Comparison of ENCODE assay signal across 8 mouse cellular contexts in the genomic region with DNA sequence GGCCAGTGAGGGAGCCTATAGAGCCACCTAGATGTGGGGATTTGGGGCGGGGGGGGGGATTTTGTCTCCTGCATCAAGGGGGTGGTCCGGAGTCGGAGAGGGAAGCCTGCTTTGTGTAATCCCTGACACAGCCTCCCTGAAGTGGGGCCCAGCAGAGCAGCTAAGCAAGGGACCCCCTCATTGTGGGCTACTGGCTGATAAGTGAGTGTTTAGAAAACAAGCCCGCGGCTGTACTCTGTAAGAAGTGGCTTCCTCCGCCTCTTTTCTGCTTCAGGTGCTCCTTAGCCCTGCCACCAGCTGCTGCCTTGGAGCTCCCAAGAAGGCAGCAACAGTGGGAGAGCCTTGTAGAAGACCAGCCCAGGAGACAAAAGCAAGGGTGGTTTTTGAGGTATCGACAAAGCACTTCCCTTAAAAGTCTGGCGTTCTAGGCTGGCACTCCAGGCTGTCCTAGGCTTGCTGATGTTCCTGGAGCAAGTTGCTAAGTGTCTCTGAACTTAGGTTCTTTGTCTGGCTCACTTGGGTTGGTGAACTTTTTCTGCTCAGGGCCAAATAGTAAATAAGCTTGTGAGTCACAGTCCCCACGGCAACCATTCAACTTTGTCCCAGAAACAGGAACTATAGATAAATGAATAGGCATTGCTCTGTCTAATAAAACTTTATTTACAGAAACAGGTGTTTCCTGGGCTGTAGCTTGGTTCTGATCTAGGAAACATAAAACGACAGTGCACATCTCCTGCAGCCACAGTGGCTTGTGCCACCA.
DNase-seq lines count a peak whose midpoint lies in the region; ATAC-seq and TF ChIP-seq lines count a peak whose summit lies in the region.

No protein-coding gene starts in this region.

- no peak for TF ChIP-seq EP300 in stomach, postnatal 0 days (optimal IDR thresholded peaks at IDR 0.05)

- ATAC-seq in heart, embryonic 14.5 days (ENCODE audit: insufficient number of reproducible peaks, insufficient read depth, low FRiP score, low read depth), result no peak
- no peak for ATAC-seq in liver, embryonic 16.5 days (ENCODE audit: low read depth)
- peak; percentile 65 for ATAC-seq in stomach, postnatal 0 days (ENCODE audit: low FRiP score, low TSS enrichment)
- no peak for ATAC-seq in cerebellum, adult (ENCODE audit: insufficient number of reproducible peaks, low FRiP score, low TSS enrichment)

- H3K27me3 ChIP-seq in heart, embryonic 10.5 days (ENCODE audit: insufficient read depth, poor library complexity, severe bottlenecking), result peaks cover 16% of the 10 kb centered on the region; the same call in 1 of the 2 replicates
- no peaks in the 10 kb centered on the region for H3K27me3 ChIP-seq in heart, embryonic 14.5 days (ENCODE audit: control insufficient read depth, insufficient read depth, low read length)
- peaks cover 20% of the 10 kb centered on the region for H3K27me3 ChIP-seq in liver, embryonic 16.5 days (ENCODE audit: control insufficient read depth, insufficient read depth, low read depth, low read length)
- no peaks in the 10 kb centered on the region for H3K27me3 ChIP-seq in stomach, postnatal 0 days (ENCODE audit: control insufficient read depth, insufficient read depth, low read length)

- peak overlapping the region; percentile 68 for H3K4me2 ChIP-seq in heart, embryonic 14.5 days (ENCODE audit: low read length)
- H3K4me2 ChIP-seq in liver, embryonic 16.5 days (ENCODE audit: low read depth, low read length), result peak overlapping the region; percentile 84
- H3K4me2 ChIP-seq in stomach, postnatal 0 days (replicated peaks; ENCODE audit: low read depth), result peak overlapping the region; percentile 55

- peak overlapping the region; percentile 61 for H3K9ac ChIP-seq in heart, embryonic 14.5 days (ENCODE audit: low read length)
- peak overlapping the region; percentile 69 for H3K9ac ChIP-seq in liver, embryonic 16.5 days (ENCODE audit: low read depth, low read length)
- no peak overlapping the region for H3K9ac ChIP-seq in stomach, postnatal 0 days (ENCODE audit: low read length)

- TF ChIP-seq CTCF in stomach, postnatal 0 days (IDR thresholded peaks at IDR 0.05; ENCODE audit: low read depth), result no peak

- no peaks in the 10 kb centered on the region for H3K9me3 ChIP-seq in heart, embryonic 10.5 days
- H3K9me3 ChIP-seq in heart, embryonic 14.5 days (ENCODE audit: control insufficient read depth, low read length), result no peaks in the 10 kb centered on the region
- no peaks in the 10 kb centered on the region for H3K9me3 ChIP-seq in liver, embryonic 16.5 days (replicated peaks; ENCODE audit: control insufficient read depth, low read length)
- H3K9me3 ChIP-seq in stomach, postnatal 0 days (ENCODE audit: control insufficient read depth, low read length), result no peaks in the 10 kb centered on the region

- DNase-seq in heart, embryonic 10.5 days (ENCODE audit: low spot score), result no peak
- no peak for DNase-seq in heart, adult 9 months (ENCODE audit: low spot score in 2 of 2)
- peak; percentile 29 for DNase-seq in adrenal gland, postnatal 10 days
- DNase-seq in stomach, postnatal 0 days (ENCODE audit: low spot score), result peak; percentile 81
- DNase-seq in layer of hippocampus, postnatal 14 days (ENCODE audit: low spot score in 2 of 2), result no peak

- peak overlapping the region; percentile 56 for H3K4me3 ChIP-seq in heart, embryonic 10.5 days
- H3K4me3 ChIP-seq in heart, embryonic 14.5 days (ENCODE audit: control insufficient read depth in 1 of 2, insufficient read depth in 1 of 2, low read depth in 1 of 2, low read length in 2 of 2), result peak overlapping the region in 1 of 2 experiments; percentile 31; a peak in 2 of 4 replicates
- peak overlapping the region; percentile 53 for H3K4me3 ChIP-seq in liver, embryonic 16.5 days (ENCODE audit: low read depth, low read length)
- no peak overlapping the region for H3K4me3 ChIP-seq in stomach, postnatal 0 days (ENCODE audit: low read depth, low read length)

- H3K27ac ChIP-seq in heart, embryonic 10.5 days, result peak overlapping the region; percentile 87
- peak overlapping the region in 1 of 2 experiments; percentile 12; a peak in 1 of 4 replicates for H3K27ac ChIP-seq in heart, embryonic 14.5 days (replicated peaks in 1 of 2; ENCODE audit: control insufficient read depth in 1 of 2, insufficient read depth in 1 of 2, low read depth in 2 of 2, low read length in 2 of 2)
- peak overlapping the region; percentile 43 for H3K27ac ChIP-seq in liver, embryonic 16.5 days (ENCODE audit: low read length)
- H3K27ac ChIP-seq in stomach, postnatal 0 days (replicated peaks), result peak overlapping the region; percentile 83

- no peaks in the 10 kb centered on the region for H3K36me3 ChIP-seq in heart, embryonic 10.5 days
- no peaks in the 10 kb centered on the region for H3K36me3 ChIP-seq in heart, embryonic 14.5 days (ENCODE audit: control insufficient read depth, insufficient read depth, low read length)
- no peaks in the 10 kb centered on the region for H3K36me3 ChIP-seq in liver, embryonic 16.5 days (ENCODE audit: control insufficient read depth, insufficient read depth)
- no peaks in the 10 kb centered on the region for H3K36me3 ChIP-seq in stomach, postnatal 0 days (ENCODE audit: control insufficient read depth, insufficient read depth, low read length)

- 14% methylated on average over 10 of the region's 10 CpGs for WGBS in heart, embryonic 10.5 days
- WGBS in heart, embryonic 14.5 days, result 14% methylated on average over 10 of the region's 10 CpGs
- 4% methylated on average over 10 of the region's 10 CpGs for WGBS in liver, embryonic 16.5 days (ENCODE audit: insufficient replicate concordance)
- WGBS in stomach, postnatal 0 days, result 12% methylated on average over 10 of the region's 10 CpGs

- peaks cover 41% of the 10 kb centered on the region for H3K4me1 ChIP-seq in heart, embryonic 10.5 days
- peaks cover 12 to 20% of the 10 kb centered on the region in 2 experiments for H3K4me1 ChIP-seq in heart, embryonic 14.5 days (ENCODE audit: control insufficient read depth in 2 of 2, insufficient read depth in 2 of 2, low read length in 2 of 2)
- peaks cover 21% of the 10 kb centered on the region for H3K4me1 ChIP-seq in liver, embryonic 16.5 days (ENCODE audit: control insufficient read depth, low read depth, low read length)
- peaks cover 4% of the 10 kb centered on the region; the same call in 1 of the 2 replicates for H3K4me1 ChIP-seq in stomach, postnatal 0 days (replicated peaks; ENCODE audit: control insufficient read depth, insufficient read depth)

Comparison
In these comparisons a context has a peak if more than half of its experiments do, and no peak if none do; other contexts are left out.
1. DNase-seq: peak in adrenal gland, postnatal 10 days (single experiment) and stomach, postnatal 0 days (single experiment); none in heart, embryonic 10.5 days (single experiment), heart, adult 9 months (0 of 2) and layer of hippocampus, postnatal 14 days (0 of 2).
2. Peak in every context shown above with its lines, with median percentiles within 50 percentile points of each other: H3K4me2 ChIP-seq.